Mouse (Mus musculus) spleen, postnatal 4 days (tissue): Measurements from ENCODE around the gene Tln1.

Experiments
- DNase-seq, 2 experiments: peaks; one replicate each; pipeline ENCODE4 v3.0.0; 2022; ENCODE audit warnings: low spot score in 2 of 2

Gene Tln1

GRCm38 (mm10) chr4:43547160-43547559, 15.3 kb downstream of the Tln1 start:
- no peak for DNase-seq

- DNase-seq: no peak
Observed at GRCm38 (mm10) chr4:43546375-43547047, 16.0 kb downstream of the Tln1 start.

- DNase-seq: no peak
Observed at GRCm38 (mm10) chr4:43542044-43542443, 20.4 kb downstream of the Tln1 start.

GRCm38 (mm10) chr4:43536031-43536430, 26.5 kb downstream of the Tln1 start:
- no peak for DNase-seq

- DNase-seq: no peak
Observed at GRCm38 (mm10) chr4:43535628-43536027, 26.9 kb downstream of the Tln1 start.

GRCm38 (mm10) chr4:43533270-43533669, 29.2 kb downstream of the Tln1 start:
- DNase-seq: no peak

- DNase-seq: peak; percentile 79 to 92
Observed at GRCm38 (mm10) chr4:43530581-43530980, 31.9 kb downstream of the Tln1 start.

GRCm38 (mm10) chr4:43530081-43530501, 32.4 kb downstream of the Tln1 start:
- no peak for DNase-seq

- DNase-seq: no peak
Observed at GRCm38 (mm10) chr4:43528487-43528886, 34.0 kb downstream of the Tln1 start.

GRCm38 (mm10) chr4:43527880-43528279, 34.6 kb downstream of the Tln1 start:
- DNase-seq: no peak

GRCm38 (mm10) chr4:43519956-43520355, 42.5 kb downstream of the Tln1 start:
- DNase-seq: peak; percentile 82 to 94

GRCm38 (mm10) chr4:43519551-43519950, 42.9 kb downstream of the Tln1 start:
- no peak for DNase-seq

GRCm38 (mm10) chr4:43515764-43516708, 46.5 kb downstream of the Tln1 start:
- DNase-seq: no peak

- no peak for DNase-seq
Observed at GRCm38 (mm10) chr4:43513791-43514190, 48.7 kb downstream of the Tln1 start.

GRCm38 (mm10) chr4:43513300-43513699, 49.2 kb downstream of the Tln1 start:
- DNase-seq: no peak

GRCm38 (mm10) chr4:43512653-43513052, 49.8 kb downstream of the Tln1 start:
- DNase-seq: no peak

- DNase-seq: no peak
Observed at GRCm38 (mm10) chr4:43511675-43512454, 50.6 kb downstream of the Tln1 start.

- peak in 1 of 2 experiments; percentile 63 for DNase-seq
Observed at GRCm38 (mm10) chr4:43509109-43509508, 53.4 kb downstream of the Tln1 start.

GRCm38 (mm10) chr4:43508666-43508997, 53.9 kb downstream of the Tln1 start:
- DNase-seq: peak; percentile 58 to 75

- peak in 1 of 2 experiments; percentile 61 for DNase-seq
Observed at GRCm38 (mm10) chr4:43507938-43508665, 54.4 kb downstream of the Tln1 start.

- no peak for DNase-seq
Observed at GRCm38 (mm10) chr4:43506536-43507185, 55.8 kb downstream of the Tln1 start, which contains the start of gene Car9. TSS of gene Car9 (plus strand) at chr4:43506966.
